Mouse (Mus musculus) frontal cortex, postnatal 25 days (tissue): ENCODE measurements at regions not wholly inside any gene's neighbourhood (a gene's known extent, or its start where the extent isn't known, plus 50 kb on each side); places are given as distances from the start of the nearest gene placed in this dataset.
A peak's percentile ranks its signal among the peaks of the same experiment; 100 is the strongest.

Experiments
- DNase-seq, 2 experiments: peaks; one replicate each; pipeline ENCODE4 v3.0.0; 2022; ENCODE audit warnings: low spot score in 2 of 2

DNA sequence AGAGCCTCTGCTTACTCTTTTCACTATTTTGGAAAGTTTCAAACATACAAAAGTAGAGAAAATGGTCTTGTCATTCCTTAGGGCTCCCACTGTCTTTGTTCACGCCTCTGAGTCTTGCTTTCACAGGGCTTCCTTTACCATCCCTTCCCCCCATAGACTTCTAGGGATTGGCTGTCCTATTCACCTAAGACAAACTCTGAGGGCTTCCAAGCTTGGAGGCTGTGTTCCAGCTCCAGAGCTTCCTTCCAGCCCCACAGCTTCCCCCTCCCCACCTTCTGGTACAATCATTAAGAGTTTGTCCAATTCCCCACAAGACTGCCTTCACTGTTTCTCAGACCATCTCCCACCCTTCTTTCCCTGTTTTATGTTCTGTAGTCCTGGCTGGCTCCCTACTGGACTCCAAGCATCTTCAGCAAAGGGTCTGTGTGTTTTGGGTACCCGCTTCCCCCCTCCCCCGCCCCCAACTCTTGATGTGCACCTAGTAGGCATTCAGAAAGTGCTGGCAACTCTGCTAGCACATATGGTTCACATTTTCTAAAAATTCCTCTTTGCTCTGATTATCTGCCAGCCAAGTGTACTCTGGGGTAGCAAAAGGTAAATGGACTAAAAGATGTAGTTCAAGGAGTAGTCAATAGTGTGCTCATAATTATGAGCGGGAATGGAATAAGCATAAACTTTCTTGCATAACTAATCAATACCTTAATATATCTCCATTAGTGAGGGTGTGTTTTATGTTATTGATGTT lies 344.0 kb downstream of the Slc4a3 start:
- DNase-seq = no peak

- DNase-seq = no peak
Measured at GRCm38 (mm10) chr1:75890636-75891276, 344.7 kb downstream of the Slc4a3 start.

GRCm38 (mm10) chr1:75895550-75895949 lies 349.5 kb downstream of the Slc4a3 start:
- no peak for DNase-seq

DNA sequence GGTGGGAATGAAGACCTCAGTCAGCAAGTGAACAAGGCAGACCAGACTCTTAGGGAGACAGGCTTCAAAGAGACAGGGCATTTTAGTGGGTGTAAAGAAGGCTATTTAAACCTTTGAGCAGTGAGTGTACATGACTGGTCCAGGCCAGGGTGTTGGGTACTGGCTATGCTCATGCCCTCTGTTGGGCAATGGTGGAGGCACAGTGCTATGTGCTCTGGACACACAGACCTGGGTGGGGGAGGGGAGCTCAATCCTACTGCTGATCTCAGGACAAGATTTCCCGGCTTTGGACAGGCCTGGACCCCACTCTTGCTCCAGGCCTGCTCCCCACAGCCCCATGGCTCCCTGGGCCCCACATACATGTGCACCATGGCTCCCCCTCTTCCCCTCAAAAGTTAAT lies 355.1 kb downstream of the Slc4a3 start:
- DNase-seq = no peak

GRCm38 (mm10) chr1:75905699-75906470 lies 359.8 kb downstream of the Slc4a3 start:
- no peak for DNase-seq

DNA sequence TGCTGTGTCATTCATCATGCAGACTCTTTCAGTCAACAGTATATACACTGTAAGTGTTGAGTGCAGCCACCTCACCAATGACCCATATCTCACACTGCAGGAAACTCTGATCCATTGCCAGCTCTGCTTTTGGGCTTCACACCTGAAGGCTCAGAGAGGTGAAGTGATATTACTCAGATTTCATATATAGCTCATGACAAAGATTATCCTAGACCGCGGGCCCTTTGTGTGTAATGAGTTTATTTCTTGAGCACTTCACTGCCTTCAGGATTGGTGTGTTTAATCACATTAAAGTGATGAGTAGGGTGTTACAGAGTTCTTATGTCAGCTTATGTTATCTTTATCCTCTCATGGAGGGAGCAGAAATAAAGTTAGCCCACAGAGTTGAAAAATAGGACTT lies 369.2 kb downstream of the Slc4a3 start:
- DNase-seq = no peak

DNA sequence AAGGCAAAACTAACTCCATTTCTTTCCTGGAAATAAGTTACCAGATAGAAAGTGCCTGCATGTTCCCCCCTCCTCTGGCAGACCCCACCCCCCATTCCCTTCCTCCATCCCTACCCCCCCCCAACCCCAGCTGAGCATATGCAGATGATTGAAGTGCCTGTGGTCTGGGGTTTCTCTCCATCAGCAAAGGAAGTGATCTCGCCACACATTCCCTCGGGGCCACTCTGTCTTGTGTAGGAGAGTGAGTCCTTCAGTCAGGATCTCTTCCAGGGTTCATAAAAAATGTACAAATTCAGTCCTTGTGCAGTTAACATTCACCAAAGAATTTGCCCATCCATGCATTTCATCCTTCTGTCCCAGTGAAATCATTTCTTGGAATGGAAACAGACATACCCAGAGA lies 370.1 kb downstream of the Slc4a3 start:
- DNase-seq = no peak

GRCm38 (mm10) chr1:75919134-75919533 lies 373.1 kb downstream of the Slc4a3 start:
- no peak for DNase-seq

- DNase-seq = no peak
Measured at GRCm38 (mm10) chr1:75925046-75925445, 379.0 kb downstream of the Slc4a3 start.

DNA sequence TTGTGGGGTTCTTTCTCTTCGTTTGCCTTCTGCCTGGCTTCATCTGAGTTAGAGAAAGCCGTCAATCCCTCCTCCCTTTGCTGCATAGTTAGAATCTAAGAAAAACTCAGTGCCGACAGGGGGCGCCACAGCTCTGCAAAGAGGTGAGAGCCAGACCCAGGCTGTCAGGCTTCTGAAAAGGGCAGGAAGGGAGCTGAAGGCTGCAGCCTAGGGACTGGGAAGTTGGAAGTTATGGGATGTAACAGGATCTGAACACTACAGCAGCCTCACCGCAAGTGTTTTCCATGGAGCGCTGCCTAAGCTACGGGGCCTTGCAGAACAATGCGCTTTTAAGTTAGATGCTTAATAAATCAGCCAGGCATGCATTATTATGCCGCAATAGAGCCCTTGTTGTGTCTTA lies 379.7 kb downstream of the Slc4a3 start:
- peak; percentile 94 to 97 for DNase-seq

DNA sequence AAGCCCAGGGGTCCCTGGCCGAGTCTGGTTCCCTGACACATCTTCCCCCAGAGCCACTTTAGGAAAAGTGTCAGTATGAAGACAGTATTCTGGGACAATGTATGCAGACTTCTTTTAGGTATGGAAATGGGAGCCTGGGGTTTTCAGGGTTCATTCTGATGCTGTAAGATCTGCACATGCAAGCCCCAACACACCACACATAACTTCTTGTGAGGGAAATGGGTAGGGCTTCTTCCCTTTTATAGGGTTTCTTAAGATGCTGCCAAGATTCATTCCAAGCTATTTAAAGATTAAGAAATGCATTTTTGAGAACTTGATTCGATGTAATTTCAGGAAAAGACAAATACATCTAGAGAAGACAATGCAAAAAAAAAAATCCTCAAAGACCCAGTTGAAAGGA lies 385.8 kb downstream of the Slc4a3 start:
- no peak for DNase-seq

DNA sequence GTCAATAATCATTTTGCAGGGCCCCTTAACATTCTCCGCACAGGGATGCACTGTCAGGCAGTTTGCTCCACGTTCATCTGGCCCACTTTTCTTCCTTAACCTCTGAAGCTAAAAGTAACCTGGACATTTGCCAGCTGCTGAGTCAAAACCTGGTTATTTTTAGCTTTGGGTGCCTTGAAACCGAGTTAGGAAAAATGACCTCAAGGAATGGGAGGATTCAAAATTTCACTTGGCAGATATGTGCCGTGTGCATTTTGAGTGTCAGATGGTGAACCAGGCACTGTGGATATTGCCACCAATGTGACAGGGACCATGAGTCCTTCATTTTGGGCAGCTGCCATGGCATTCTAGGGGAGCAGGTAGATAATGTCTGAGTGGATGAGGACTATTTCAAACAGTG lies 387.8 kb downstream of the Slc4a3 start:
- no peak for DNase-seq

GRCm38 (mm10) chr1:75934761-75935160 lies 388.7 kb downstream of the Slc4a3 start:
- DNase-seq = no peak

- DNase-seq = no peak
Measured at GRCm38 (mm10) chr1:75935866-75936265, 389.8 kb downstream of the Slc4a3 start.

- DNase-seq = no peak
Measured at GRCm38 (mm10) chr1:75936596-75936995, 390.5 kb downstream of the Slc4a3 start.

DNA sequence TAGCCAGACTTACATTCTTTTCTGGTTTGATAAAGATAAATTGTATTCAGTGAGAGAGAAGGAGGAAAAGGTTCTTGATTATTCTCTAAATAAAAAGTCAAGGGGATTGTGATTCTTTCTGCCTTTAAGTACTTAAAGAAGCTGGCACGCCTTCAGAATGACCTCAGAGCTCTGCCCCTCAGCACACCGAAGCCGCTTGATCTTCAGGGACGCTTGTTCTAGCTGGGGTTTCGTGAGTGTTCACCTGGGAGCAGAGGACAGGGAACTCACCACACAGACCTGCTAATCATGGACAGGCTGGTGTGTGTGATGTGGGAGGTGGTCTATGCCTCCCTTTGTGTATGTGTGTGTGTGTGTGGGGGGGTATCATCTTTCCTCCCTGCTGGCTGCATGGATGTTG lies 391.3 kb downstream of the Slc4a3 start:
- DNase-seq = no peak

GRCm38 (mm10) chr1:75946290-75946839 lies 400.3 kb downstream of the Slc4a3 start:
- no peak for DNase-seq

- DNase-seq = no peak
Measured at GRCm38 (mm10) chr1:75978203-75978986, 432.3 kb downstream of the Slc4a3 start.

DNA sequence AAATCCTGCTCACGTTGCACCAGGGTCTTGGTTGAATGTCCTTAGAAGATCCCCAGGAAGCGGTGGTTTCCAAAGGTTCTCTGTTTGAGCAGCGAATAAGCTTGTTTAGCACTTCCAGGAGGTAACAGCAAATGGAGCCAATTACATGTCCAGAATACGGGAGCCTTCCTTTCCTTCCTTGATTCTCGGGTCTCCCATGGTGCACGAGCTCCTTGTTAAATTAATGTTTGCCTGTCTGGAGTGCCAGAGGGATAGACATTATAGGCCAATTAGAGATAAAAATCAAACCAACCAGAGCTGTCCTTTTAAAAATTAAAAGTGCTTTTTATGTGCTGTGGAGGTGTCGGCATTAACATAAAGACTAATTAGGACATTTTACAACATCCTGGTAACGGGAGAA lies 437.0 kb downstream of the Slc4a3 start:
- DNase-seq = no peak

- no peak for DNase-seq
Measured at GRCm38 (mm10) chr1:75983487-75983886, 437.4 kb downstream of the Slc4a3 start.

- DNase-seq = no peak
Measured at GRCm38 (mm10) chr1:75988496-75988895, 442.4 kb downstream of the Slc4a3 start.

- no peak for DNase-seq
Measured at GRCm38 (mm10) chr1:75992039-75992438, 446.0 kb downstream of the Slc4a3 start.
